Mouse (Mus musculus) neural tube, embryonic 15.5 days (tissue): ENCODE data around the gene Eef1e1. TPM values are rescaled to one million over a fixed set of nuclear protein-coding genes. Genes with fewer than 3 reads are reported as not detected.

Experiments used
- ATAC-seq: fragments of 200-750 bp; cut with Nextera tagmentation; 2 replicates; pipeline ENCODE4 v1.8.0; 2017; ENCODE audit warnings: mild to moderate bottlenecking, moderate TSS enrichment, moderate library complexity; ENCODE audit not compliant: low FRiP score
- H3K27ac ChIP-seq: fragments of 300-500 bp; sonication (generic); replicated peaks from 2 replicates; pipeline ENCODE4 v1.5.1; 2015; ENCODE audit warnings: mild to moderate bottlenecking, inconsistent platforms
- H3K27me3 ChIP-seq: fragments of 300-500 bp; sonication (generic); replicated peaks from 2 replicates; pipeline ENCODE4 v1.6.1; 2015; ENCODE audit warnings: inconsistent platforms
- H3K36me3 ChIP-seq: fragments of 300-500 bp; sonication (generic); 2 replicates; pipeline ENCODE4 v1.6.1; 2015; ENCODE audit warnings: inconsistent platforms
- H3K4me1 ChIP-seq: fragments of 300-500 bp; sonication (generic); 2 replicates; pipeline ENCODE4 v1.6.1; 2015; ENCODE audit warnings: inconsistent platforms
- H3K4me2 ChIP-seq: fragments of 300-500 bp; sonication (generic); 2 replicates; pipeline ENCODE4 v1.6.1; 2015; ENCODE audit warnings: inconsistent platforms, mild to moderate bottlenecking, moderate library complexity
- H3K4me3 ChIP-seq: fragments of 300-500 bp; sonication (generic); replicated peaks from 2 replicates; pipeline ENCODE4 v1.5.1; 2015; ENCODE audit warnings: mild to moderate bottlenecking, inconsistent platforms
- H3K9ac ChIP-seq: fragments of 300-500 bp; sonication (generic); replicated peaks from 2 replicates; pipeline ENCODE4 v1.6.1; 2015; ENCODE audit warnings: mild to moderate bottlenecking, inconsistent platforms
- H3K9me3 ChIP-seq: fragments of 300-500 bp; sonication (generic); replicated peaks from 2 replicates; pipeline ENCODE4 v1.6.1; 2016; ENCODE audit warnings: inconsistent platforms
- WGBS: fragments of 180-500 bp; shearing (Covaris S2); methylation state at CpG from one replicate; pipeline ENCODE4 v1.1.7; 2015; ENCODE audit warnings: mixed read lengths; 5-methylcytosine and 5-hydroxymethylcytosine counted together
- polyA plus RNA-seq: library from polyadenylated mRNA; unstranded; fragments of >200 nt; fragmentation: Nextera tagmentation; extraction: Ambion mirVana; gene quantifications from 2 replicates; pipeline ENCODE4 v1.2.1, GENCODE M21; 2015

The Eef1e1 gene
- polyA plus RNA-seq, 1 experiment from 2014 or later, result 100 TPM

DNA sequence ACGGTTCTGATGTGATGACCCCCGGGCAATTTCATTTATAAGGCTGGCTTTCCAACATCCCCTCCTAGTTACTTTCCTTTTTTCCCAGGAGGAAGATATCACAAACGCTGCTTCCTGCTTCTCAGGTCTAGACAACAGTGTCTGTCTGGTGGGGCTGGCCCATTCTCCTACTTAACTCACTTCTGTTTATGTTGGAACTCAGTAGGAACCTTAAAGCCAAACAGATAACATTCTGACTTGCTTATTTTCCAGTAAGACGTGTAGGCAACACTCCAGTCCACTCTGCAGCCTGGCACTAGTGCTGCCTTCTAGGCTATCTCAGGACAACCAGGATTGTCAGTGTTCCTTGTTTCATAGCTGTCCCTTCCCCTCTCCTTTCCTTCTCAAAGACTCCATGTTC lies 9.8 kb downstream of the Eef1e1 start:
- peaks cover 76% of the 10 kb centered on the region for H3K36me3 ChIP-seq
- H3K27me3 ChIP-seq, result no peaks in the 10 kb centered on the region
- no peak overlapping the region for H3K4me3 ChIP-seq
- 93% methylated on average over 4 of the region's 4 CpGs for WGBS
- H3K27ac ChIP-seq, result no peak overlapping the region
- H3K4me2 ChIP-seq, result no peak overlapping the region
- no peaks in the 10 kb centered on the region for H3K4me1 ChIP-seq
- H3K9me3 ChIP-seq, result no peaks in the 10 kb centered on the region
- no peak overlapping the region for H3K9ac ChIP-seq
- ATAC-seq, result no peak

DNA sequence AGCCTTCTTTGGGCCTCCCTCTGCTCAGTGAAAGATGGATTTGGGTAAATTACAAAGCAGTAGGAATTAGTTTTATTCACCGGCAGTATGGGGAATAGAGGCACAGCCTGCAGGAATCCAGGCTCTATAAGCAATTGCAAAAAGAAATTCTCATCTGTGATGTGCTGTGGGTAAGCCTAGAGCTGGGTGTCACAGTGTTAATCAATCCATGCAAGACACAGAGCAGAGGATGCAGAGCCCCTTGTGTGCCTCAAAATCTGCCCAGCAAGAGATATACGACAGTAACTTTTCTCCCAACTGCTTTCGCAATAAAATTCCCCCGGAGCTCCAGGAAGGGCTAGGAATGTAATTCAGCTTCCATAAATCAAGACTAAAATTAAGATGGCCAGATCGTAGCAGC lies 17.4 kb downstream of the Eef1e1 start:
- peak; percentile 60; the same call in 1 of the 2 replicates for ATAC-seq
- WGBS, result 54% methylated on average over 5 of the region's 5 CpGs
- Histone ChIP-seq H3K36me3 (peaks cover 25% of the 10 kb centered on the region), H3K4me1 (no peaks in the 10 kb centered on the region), H3K9ac (no peak overlapping the region), H3K27me3 (no peaks in the 10 kb centered on the region), H3K4me2 (no peak overlapping the region), H3K27ac (no peak overlapping the region), H3K4me3 (no peak overlapping the region), H3K9me3 (no peaks in the 10 kb centered on the region)

DNA sequence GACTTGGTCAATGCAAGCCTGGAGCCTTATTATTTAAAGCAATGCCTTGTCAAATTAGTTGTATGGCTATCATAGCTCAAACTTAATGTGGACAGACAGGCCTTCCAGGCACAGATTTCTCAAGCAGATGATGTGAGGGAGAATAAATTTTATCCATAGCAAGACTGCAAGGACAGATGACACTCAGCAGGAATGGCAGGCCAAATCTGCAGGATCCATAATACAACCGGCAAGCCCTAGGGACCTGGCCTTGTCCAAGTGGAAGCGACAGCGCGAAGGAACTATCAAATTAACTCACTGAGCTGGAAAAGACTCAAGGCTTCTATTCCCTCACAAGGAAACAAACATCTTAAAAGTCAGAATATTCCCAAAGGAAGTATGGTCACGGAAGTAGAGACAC lies 17.9 kb downstream of the Eef1e1 start:
- H3K36me3 ChIP-seq, result peaks cover 25% of the 10 kb centered on the region
- no peak for ATAC-seq
- H3K4me1 ChIP-seq, result no peaks in the 10 kb centered on the region
- H3K4me3 ChIP-seq, result no peak overlapping the region
- H3K4me2 ChIP-seq, result no peak overlapping the region
- H3K27ac ChIP-seq, result no peak overlapping the region
- no peaks in the 10 kb centered on the region for H3K27me3 ChIP-seq
- 85% methylated on average over 5 of the region's 5 CpGs for WGBS
- no peaks in the 10 kb centered on the region for H3K9me3 ChIP-seq
- no peak overlapping the region for H3K9ac ChIP-seq

DNA sequence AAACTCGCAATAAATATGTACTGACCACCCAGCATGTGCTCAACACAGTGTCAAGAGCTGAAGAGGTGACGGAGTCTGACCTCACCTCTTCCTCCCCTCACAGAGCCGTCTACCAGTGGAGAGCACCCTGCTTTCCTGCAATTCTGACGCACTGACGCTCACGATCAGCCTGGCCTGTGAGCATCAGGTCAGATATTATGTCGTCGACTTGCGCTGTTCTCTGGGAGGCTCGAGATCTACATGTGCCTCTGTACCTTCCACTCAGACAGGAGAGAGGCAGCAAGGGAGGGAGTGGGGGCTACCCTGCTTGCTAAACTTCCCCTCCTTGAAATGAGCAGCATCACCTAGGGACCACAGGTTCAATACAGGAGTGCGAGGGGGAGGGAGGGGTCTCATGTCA lies 20.2 kb downstream of the Eef1e1 start:
- 77% methylated on average over 11 of the region's 11 CpGs for WGBS
- Histone ChIP-seq H3K27me3 (no peaks in the 10 kb centered on the region), H3K27ac (no peak overlapping the region), H3K9me3 (no peaks in the 10 kb centered on the region), H3K4me3 (no peak overlapping the region), H3K36me3 (peaks cover 7% of the 10 kb centered on the region), H3K4me1 (peaks cover 6% of the 10 kb centered on the region), H3K4me2 (no peak overlapping the region), H3K9ac (no peak overlapping the region)
- ATAC-seq, result no peak

DNA sequence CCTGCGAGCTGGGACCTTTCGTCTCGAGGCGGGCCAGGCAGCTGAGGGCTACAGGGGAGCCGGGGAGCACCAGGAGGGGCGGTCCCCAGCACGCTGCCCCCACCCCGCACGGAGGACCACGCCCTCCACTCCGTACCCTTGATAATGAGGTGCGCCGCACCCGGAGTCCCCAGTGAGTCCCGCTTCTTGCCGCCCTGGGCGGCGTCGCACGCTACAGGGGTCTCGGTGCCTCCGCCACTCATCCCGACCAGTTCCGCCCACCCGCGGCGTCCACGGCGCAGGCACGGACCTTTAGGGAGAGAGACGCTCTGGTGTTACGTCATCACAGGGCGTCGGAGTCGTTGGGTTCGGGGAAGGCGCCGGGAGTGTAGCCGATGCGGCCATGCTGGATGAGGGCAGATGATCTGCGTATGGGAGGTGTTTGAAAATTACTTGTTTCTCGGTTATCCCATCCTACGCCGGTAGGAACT lies 24.0 kb downstream of the Eef1e1 start, which contains the start of gene Bloc1s5:
Gene Bloc1s5, minus strand, starts transcription at position 310 of the 470 bp plus-strand sequence.
- under 1% methylated on average over 44 of the region's 44 CpGs for WGBS
- peak; percentile 98 for ATAC-seq

GRCm38 (mm10) chr13:38634256-38634799 lies 24.5 kb downstream of the Eef1e1 start:
- Histone ChIP-seq H3K9ac (peak overlapping the region; percentile 81), H3K4me1 (peaks cover 6% of the 10 kb centered on the region), H3K9me3 (no peaks in the 10 kb centered on the region), H3K4me2 (peak overlapping the region; percentile 68), H3K27me3 (no peaks in the 10 kb centered on the region), H3K27ac (peak overlapping the region; percentile 86), H3K4me3 (peak overlapping the region; percentile 85), H3K36me3 (no peaks in the 10 kb centered on the region)
- peak; percentile 75 for ATAC-seq
- WGBS, result 1% methylated on average over 19 of the region's 19 CpGs

More for the DNA sequence above, 24.0 kb downstream of the Eef1e1 start, which contains the start of gene Bloc1s5:
- Histone ChIP-seq H3K36me3 (no peaks in the 10 kb centered on the region), H3K9me3 (no peaks in the 10 kb centered on the region), H3K4me3 (peak within 1 kb of the TSS; percentile 85), H3K27ac (peak within 1 kb of the TSS; percentile 86), H3K9ac (peak within 1 kb of the TSS; percentile 81), H3K27me3 (no peaks in the 10 kb centered on the region), H3K4me1 (peaks cover 6% of the 10 kb centered on the region), H3K4me2 (peak within 1 kb of the TSS; percentile 68)

- Histone ChIP-seq H3K9me3 (no peaks in the 10 kb centered on the region), H3K36me3 (no peaks in the 10 kb centered on the region), H3K4me2 (peak overlapping the region; percentile 68), H3K27ac (no peak overlapping the region), H3K4me3 (peak overlapping the region; percentile 85), H3K27me3 (no peaks in the 10 kb centered on the region), H3K4me1 (peaks cover 6% of the 10 kb centered on the region), H3K9ac (no peak overlapping the region)
- ATAC-seq, result no peak
- WGBS, result 92% methylated on average over 6 of the region's 6 CpGs
Observed at GRCm38 (mm10) chr13:38633287-38634000, 25.4 kb downstream of the Eef1e1 start.

DNA sequence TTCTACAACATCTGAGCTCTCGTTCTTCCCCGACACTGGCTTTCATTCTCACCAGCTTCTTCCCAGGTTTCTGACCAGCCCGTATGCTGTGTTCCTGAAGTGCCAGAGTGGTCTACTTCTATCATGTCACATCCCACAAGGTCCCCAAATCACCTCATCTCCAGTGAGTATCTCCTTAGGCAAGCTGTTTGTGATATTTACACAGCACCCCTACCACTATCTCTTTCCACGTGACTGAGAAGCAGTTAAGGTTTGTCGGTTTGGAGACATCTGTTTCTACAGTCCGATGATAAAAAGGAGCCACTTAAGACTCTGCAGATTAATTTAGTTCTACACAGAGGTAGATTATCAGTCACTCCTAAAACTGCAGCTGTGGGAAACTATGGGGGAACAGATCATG lies 26.3 kb downstream of the Eef1e1 start:
- WGBS, result 90% methylated on average over 6 of the region's 6 CpGs
- no peak overlapping the region for H3K27ac ChIP-seq
- no peaks in the 10 kb centered on the region for H3K27me3 ChIP-seq
- H3K4me3 ChIP-seq, result no peak overlapping the region
- H3K4me1 ChIP-seq, result peaks cover 6% of the 10 kb centered on the region
- H3K9me3 ChIP-seq, result no peaks in the 10 kb centered on the region
- no peak for ATAC-seq
- H3K9ac ChIP-seq, result no peak overlapping the region
- no peaks in the 10 kb centered on the region for H3K36me3 ChIP-seq
- no peak overlapping the region for H3K4me2 ChIP-seq

DNA sequence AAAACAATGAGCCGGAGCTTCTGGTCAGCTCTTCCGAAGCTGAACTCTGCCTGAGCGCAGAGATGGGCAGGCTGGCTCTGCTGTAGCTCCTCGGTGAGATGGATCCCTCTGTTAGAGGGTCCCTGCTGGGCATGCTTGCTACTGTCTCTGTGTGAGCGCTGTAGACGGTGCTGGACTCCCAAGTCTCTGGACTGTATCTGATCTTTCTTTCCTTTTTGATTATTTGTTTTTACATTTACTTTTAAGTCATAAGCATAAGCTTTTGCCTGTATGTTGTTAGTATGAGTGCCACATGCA lies 32.7 kb downstream of the Eef1e1 start:
- no peak for ATAC-seq

GRCm38 (mm10) chr13:38625492-38626228 lies 33.2 kb downstream of the Eef1e1 start:
- H3K27ac ChIP-seq, result no peak overlapping the region
- H3K27me3 ChIP-seq, result no peaks in the 10 kb centered on the region
- peaks cover 3% of the 10 kb centered on the region; the same call in 1 of the 2 replicates for H3K36me3 ChIP-seq
- ATAC-seq, result no peak
- no peak overlapping the region for H3K4me3 ChIP-seq
- H3K4me2 ChIP-seq, result no peak overlapping the region
- H3K9ac ChIP-seq, result no peak overlapping the region
- peaks cover 3% of the 10 kb centered on the region; the same call in 1 of the 2 replicates for H3K4me1 ChIP-seq
- WGBS, result 25% methylated on average over 5 of the region's 5 CpGs
- H3K9me3 ChIP-seq, result no peaks in the 10 kb centered on the region

More for the DNA sequence above, 32.7 kb downstream of the Eef1e1 start:
- no peak overlapping the region for H3K4me2 ChIP-seq
- no peak overlapping the region for H3K27ac ChIP-seq
- H3K36me3 ChIP-seq, result peaks cover 3% of the 10 kb centered on the region; the same call in 1 of the 2 replicates
- 29% methylated on average over 6 of the region's 6 CpGs for WGBS
- H3K4me3 ChIP-seq, result no peak overlapping the region
- peaks cover 3% of the 10 kb centered on the region; the same call in 1 of the 2 replicates for H3K4me1 ChIP-seq
- H3K27me3 ChIP-seq, result no peaks in the 10 kb centered on the region
- H3K9me3 ChIP-seq, result no peaks in the 10 kb centered on the region
- H3K9ac ChIP-seq, result no peak overlapping the region

DNA sequence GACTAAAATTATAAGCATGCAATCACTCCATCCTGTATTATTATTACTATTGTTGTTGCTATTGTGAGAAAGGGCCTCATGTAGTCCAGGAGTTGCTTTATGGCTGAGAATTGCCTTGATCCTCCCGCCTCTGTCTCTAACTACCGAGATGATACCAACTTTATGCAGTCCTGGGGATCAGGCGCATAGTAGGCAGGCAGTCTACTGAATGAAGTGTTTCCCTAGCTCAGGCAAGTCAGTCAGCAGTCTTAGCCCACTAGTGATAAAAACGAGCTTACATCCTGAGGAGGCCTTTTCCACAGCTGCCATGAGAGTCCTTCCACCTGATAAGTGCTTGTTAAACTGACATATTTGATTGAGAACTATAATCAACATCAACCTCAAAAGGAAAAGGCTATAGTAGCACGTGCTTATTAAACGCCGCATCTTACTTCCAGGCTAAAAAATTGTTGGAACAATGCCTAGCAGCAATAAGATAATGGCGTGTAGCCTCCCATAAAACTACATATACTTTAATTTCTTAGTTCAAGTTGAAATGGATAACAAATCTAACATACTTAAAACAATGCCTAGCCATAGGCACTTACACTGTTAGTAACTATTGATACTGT lies 34.5 kb downstream of the Eef1e1 start:
- Histone ChIP-seq H3K4me1 (peaks cover 3% of the 10 kb centered on the region; the same call in 1 of the 2 replicates), H3K27ac (no peak overlapping the region), H3K36me3 (peaks cover 3% of the 10 kb centered on the region; the same call in 1 of the 2 replicates), H3K27me3 (no peaks in the 10 kb centered on the region), H3K4me2 (no peak overlapping the region), H3K4me3 (no peak overlapping the region), H3K9me3 (no peaks in the 10 kb centered on the region), H3K9ac (no peak overlapping the region)
- ATAC-seq, result no peak
- 78% methylated on average over 8 of the region's 8 CpGs for WGBS
